Mouse (Mus musculus) liver, adult 2 months (tissue): Measurements from ENCODE around the gene Cul1. TPM values are rescaled to one million over a fixed set of nuclear protein-coding genes. Genes with fewer than 3 reads are reported as not detected.
"Not testable (repeated sequence)": the region's sequence is repeated elsewhere in the genome, so short reads cannot be mapped to it uniquely, and the experiment has no call there.

Experiments
- DNase-seq: peaks from one replicate; pipeline ENCODE4 v3.0.0-alpha.2; 2011; ENCODE audit warnings: low read depth, low spot score; ENCODE audit errors: extremely low read depth
- H3K27ac ChIP-seq: fragments of 200-500 bp; replicated peaks from 2 replicates; pipeline ENCODE4 v1.5.1; 2012; ENCODE audit warnings: low read depth, mild to moderate bottlenecking, control low read depth, inconsistent platforms, low read length; ENCODE audit not compliant: insufficient read depth
- H3K27me3 ChIP-seq: fragments of 200-500 bp; 2 replicates; pipeline ENCODE4 v1.6.1; 2012; ENCODE audit warnings: mild to moderate bottlenecking, moderate library complexity, low read length, inconsistent platforms; ENCODE audit not compliant: control insufficient read depth, insufficient read depth
- H3K36me3 ChIP-seq: fragments of 200-500 bp; 2 replicates; pipeline ENCODE4 v1.6.1; 2012; ENCODE audit warnings: low read length, inconsistent platforms; ENCODE audit not compliant: control insufficient read depth, insufficient read depth
- H3K4me1 ChIP-seq: fragments of 200-500 bp; 2 replicates; pipeline ENCODE4 v1.6.1; 2011; ENCODE audit warnings: low read length; ENCODE audit not compliant: control insufficient read depth, insufficient read depth
- H3K4me3 ChIP-seq: fragments of 200-500 bp; 2 replicates; pipeline ENCODE4 v1.5.1; 2011; ENCODE audit warnings: low read depth, mild to moderate bottlenecking, control low read depth, low read length, moderate library complexity; ENCODE audit not compliant: insufficient read depth
- H3K79me2 ChIP-seq: fragments of 200-500 bp; 2 replicates; pipeline ENCODE4 v1.6.1; 2012; ENCODE audit warnings: inconsistent platforms, mild to moderate bottlenecking, low read length, moderate library complexity; ENCODE audit not compliant: control insufficient read depth, insufficient read depth
- H3K9ac ChIP-seq: fragments of 200-500 bp; 2 replicates; pipeline ENCODE4 v1.6.1; 2012; ENCODE audit warnings: low read depth, mild to moderate bottlenecking, control low read depth, inconsistent platforms, low read length
- CTCF ChIP-seq: fragments of 200-500 bp; IDR thresholded peaks from 2 replicates; pipeline ENCODE4 v1.5.1; 2011; ENCODE audit warnings: low read depth, low read length, control low read depth
- POLR2A ChIP-seq: fragments of 200-500 bp; IDR thresholded peaks from 2 replicates; pipeline ENCODE4 v1.6.1; 2011; ENCODE audit warnings: low read length, control low read depth; ENCODE audit not compliant: insufficient read depth; ENCODE audit errors: extremely low read depth
- WGBS: fragments of 180-500 bp; shearing (Covaris S2); methylation state at CpG from one replicate; pipeline ENCODE4 v1.1.7; 2018; 5-methylcytosine and 5-hydroxymethylcytosine counted together
- polyA plus RNA-seq: library from polyadenylated mRNA; depleted of rRNA; stranded (reverse); fragments of >200 nt; gene quantifications from 2 replicates; pipeline ENCODE4 v1.2.3, GENCODE M21; 2012
- total RNA-seq: library from RNA; depleted of rRNA; stranded (reverse); fragments of >200 nt; gene quantifications from 2 replicates; pipeline ENCODE4 v1.2.3, GENCODE M21; 2014

Gene Cul1
- total and polyA plus RNA-seq, 2 experiments = 15.4 to 55.0 TPM

- no peak overlapping the region for H3K9ac ChIP-seq
- no peaks in the 10 kb centered on the region for H3K79me2 ChIP-seq
- no peaks in the 10 kb centered on the region for H3K4me1 ChIP-seq
- H3K27me3 ChIP-seq = no peaks in the 10 kb centered on the region
- H3K4me3 ChIP-seq = no peak overlapping the region
- no peak for DNase-seq
- H3K27ac ChIP-seq = no peak overlapping the region
- H3K36me3 ChIP-seq = no peaks in the 10 kb centered on the region
- no peak for TF ChIP-seq POLR2A
These were observed 33.0 kb upstream of the Cul1 start for GRCm38 (mm10) chr6:47420156-47420555.

- Histone ChIP-seq H3K27me3 (no peaks in the 10 kb centered on the region), H3K9ac (no peak overlapping the region), H3K79me2 (no peaks in the 10 kb centered on the region), H3K27ac (no peak overlapping the region), H3K4me3 (no peak overlapping the region), H3K36me3 (no peaks in the 10 kb centered on the region), H3K4me1 (no peaks in the 10 kb centered on the region)
- DNase-seq = no peak
- TF ChIP-seq CTCF (no peak), POLR2A (no peak)
- 86% methylated on average over 1 of the region's 1 CpGs for WGBS
These were observed 32.0 kb upstream of the Cul1 start for GRCm38 (mm10) chr6:47421221-47421620.

GRCm38 (mm10) chr6:47426136-47426535, 27.1 kb upstream of the Cul1 start:
- no peak for DNase-seq
- H3K4me3 ChIP-seq = no peak overlapping the region
- no peaks in the 10 kb centered on the region for H3K36me3 ChIP-seq
- TF ChIP-seq POLR2A (no peak), CTCF (no peak)
- H3K27ac ChIP-seq = no peak overlapping the region
- H3K79me2 ChIP-seq = no peaks in the 10 kb centered on the region
- no peaks in the 10 kb centered on the region for H3K4me1 ChIP-seq
- no peaks in the 10 kb centered on the region for H3K27me3 ChIP-seq
- WGBS = 88% methylated on average over 1 of the region's 1 CpGs
- H3K9ac ChIP-seq = no peak overlapping the region

- not testable (repeated sequence) for H3K27me3 ChIP-seq, H3K4me3 ChIP-seq, H3K4me1 ChIP-seq, H3K79me2 ChIP-seq, H3K36me3 ChIP-seq, H3K27ac ChIP-seq, H3K9ac ChIP-seq
- 96% methylated on average over 4 of the region's 4 CpGs for WGBS
- peak; percentile 27 for DNase-seq
These were observed 26.6 kb upstream of the Cul1 start for GRCm38 (mm10) chr6:47426556-47426955.

GRCm38 (mm10) chr6:47432795-47433194, 20.4 kb upstream of the Cul1 start:
- H3K79me2 ChIP-seq, H3K9ac ChIP-seq, H3K27me3 ChIP-seq, H3K27ac ChIP-seq, H3K4me3 ChIP-seq, H3K36me3 ChIP-seq, DNase-seq, H3K4me1 ChIP-seq: not testable (repeated sequence)
- WGBS = 90% methylated on average over 12 of the region's 12 CpGs

GRCm38 (mm10) chr6:47440080-47440479, 13.1 kb upstream of the Cul1 start:
- TF ChIP-seq CTCF (no peak), POLR2A (no peak)
- 78% methylated on average over 2 of the region's 2 CpGs for WGBS
- no peak overlapping the region for H3K27ac ChIP-seq

More at GRCm38 (mm10) chr6:47440080-47440479, 13.1 kb upstream of the Cul1 start:
- Histone ChIP-seq H3K27me3 (no peaks in the 10 kb centered on the region), H3K79me2 (no peaks in the 10 kb centered on the region), H3K9ac (no peak overlapping the region), H3K4me3 (no peak overlapping the region), H3K4me1 (no peaks in the 10 kb centered on the region), H3K36me3 (no peaks in the 10 kb centered on the region)
- DNase-seq = no peak
